Mouse (Mus musculus) lung, postnatal 10 days (tissue): ENCODE measurements at regions not wholly inside any gene's neighbourhood (a gene's known extent, or its start where the extent isn't known, plus 50 kb on each side); places are given as distances from the start of the nearest gene placed in this dataset.
"Not testable (repeated sequence)": the region's sequence is repeated elsewhere in the genome, so short reads cannot be mapped to it uniquely, and the experiment has no call there.

Experiments
- DNase-seq: peaks from one replicate; pipeline ENCODE4 v3.0.0; 2021

GRCm38 (mm10) chr13:3341416-3341815 is 196.4 kb upstream of the Gdi2 start:
- no peak for DNase-seq

GRCm38 (mm10) chr13:3343611-3344010 is 194.3 kb upstream of the Gdi2 start:
- no peak for DNase-seq

GRCm38 (mm10) chr13:3354912-3355311 is 183.0 kb upstream of the Gdi2 start:
- not testable (repeated sequence) for DNase-seq

- peak; percentile 3 for DNase-seq
Observed at GRCm38 (mm10) chr13:3358079-3358608, 179.7 kb upstream of the Gdi2 start.

GRCm38 (mm10) chr13:3358996-3359750 is 178.7 kb upstream of the Gdi2 start:
- peak; percentile 3 for DNase-seq

GRCm38 (mm10) chr13:3359751-3360260 is 178.1 kb upstream of the Gdi2 start:
- DNase-seq, result peak; percentile 40

GRCm38 (mm10) chr13:3360503-3361490 is 177.1 kb upstream of the Gdi2 start:
- peak; percentile 54 for DNase-seq

- DNase-seq, result no peak
Observed at GRCm38 (mm10) chr13:3372701-3373100, 165.2 kb upstream of the Gdi2 start.

GRCm38 (mm10) chr13:3373522-3374220 is 164.2 kb upstream of the Gdi2 start:
- not testable (repeated sequence) for DNase-seq

- DNase-seq, result no peak
Observed at GRCm38 (mm10) chr13:3374796-3375195, 163.1 kb upstream of the Gdi2 start.

GRCm38 (mm10) chr13:3377801-3378200 is 160.1 kb upstream of the Gdi2 start:
- DNase-seq, result not testable (repeated sequence)

GRCm38 (mm10) chr13:3405783-3406182 is 132.1 kb upstream of the Gdi2 start:
- DNase-seq, result not testable (repeated sequence)

GRCm38 (mm10) chr13:3406236-3407017 is 131.4 kb upstream of the Gdi2 start:
- DNase-seq, result peak; percentile 86

GRCm38 (mm10) chr13:3410281-3410680 is 127.6 kb upstream of the Gdi2 start:
- not testable (repeated sequence) for DNase-seq

- DNase-seq, result no peak
Observed at GRCm38 (mm10) chr13:3417026-3417425, 120.8 kb upstream of the Gdi2 start.

- not testable (repeated sequence) for DNase-seq
Observed at GRCm38 (mm10) chr13:3455374-3455773, 82.5 kb upstream of the Gdi2 start.

GRCm38 (mm10) chr13:3476884-3477283 is 61.0 kb upstream of the Gdi2 start:
- DNase-seq, result no peak

- DNase-seq, result peak; percentile 63
Observed at GRCm38 (mm10) chr13:3477997-3478728, 59.7 kb upstream of the Gdi2 start.
